Mouse (Mus musculus): ENCODE results near the gene S100a3. TPM values are rescaled to one million over a fixed set of nuclear protein-coding genes. Genes with fewer than 3 reads are reported as not detected.

S100a3 gene
- polyA plus RNA-seq, 1 experiment from 2014 or later = 2.6 TPM

GRCm38 (mm10) chr3:90612061-90612460 lies 51.7 kb downstream of the S100a3 start:
- Histone ChIP-seq H3K4me3 (replicated peaks; ENCODE audit: low read length) (no peak overlapping the region), H3K4me2 (ENCODE audit: low read depth, low read length) (peak overlapping the region; percentile 67), H3K9me3 (replicated peaks; ENCODE audit: control insufficient read depth, low read length) (no peaks in the 10 kb centered on the region), H3K4me1 (ENCODE audit: control insufficient read depth, insufficient read depth, low read length) (peaks cover 20% of the 10 kb centered on the region), H3K36me3 (ENCODE audit: control insufficient read depth, insufficient read depth, low read length) (no peaks in the 10 kb centered on the region), H3K9ac (ENCODE audit: low read length) (no peak overlapping the region), H3K27ac (ENCODE audit: low read length) (peak overlapping the region; percentile 93; the same call in 1 of the 2 replicates), H3K27me3 (ENCODE audit: control insufficient read depth, insufficient read depth, low read length) (no peaks in the 10 kb centered on the region)
- ATAC-seq (ENCODE audit: insufficient read depth, low FRiP score) = no peak
- whole genome bisulfite sequencing = 65% methylated on average over 4 of the region's 4 CpGs

- Histone ChIP-seq H3K4me2 (ENCODE audit: low read depth, low read length) (peak within 1 kb of the TSS; percentile 67), H3K9me3 (replicated peaks; ENCODE audit: control insufficient read depth, low read length) (0 out of 2 replicates have a peak, but pooled peaks cover 3% of the 10 kb centered on the region), H3K4me3 (replicated peaks; ENCODE audit: low read length) (peak within 1 kb of the TSS; percentile 48), H3K27ac (ENCODE audit: low read length) (peak within 1 kb of the TSS; percentile 93), H3K9ac (ENCODE audit: low read length) (peak within 1 kb of the TSS; percentile 70), H3K27me3 (ENCODE audit: control insufficient read depth, insufficient read depth, low read length) (no peaks in the 10 kb centered on the region), H3K36me3 (ENCODE audit: control insufficient read depth, insufficient read depth, low read length) (no peaks in the 10 kb centered on the region), H3K4me1 (ENCODE audit: control insufficient read depth, insufficient read depth, low read length) (peaks cover 20% of the 10 kb centered on the region)
- ATAC-seq (ENCODE audit: insufficient read depth, low FRiP score) = peak; percentile 79
- under 1% methylated on average over 23 of the region's 23 CpGs for WGBS
These were observed 52.4 kb downstream of the S100a3 start, which contains the start of gene S100a6 for GRCm38 (mm10) chr3:90612728-90613291. TSS of gene S100a6 (plus strand) at chr3:90612882.

- Histone ChIP-seq H3K27ac (ENCODE audit: low read length) (peak overlapping the region; percentile 93), H3K9me3 (replicated peaks; ENCODE audit: control insufficient read depth, low read length) (0 out of 2 replicates have a peak, but pooled peaks cover 3% of the 10 kb centered on the region), H3K9ac (ENCODE audit: low read length) (peak overlapping the region; percentile 70), H3K36me3 (ENCODE audit: control insufficient read depth, insufficient read depth, low read length) (no peaks in the 10 kb centered on the region), H3K4me3 (replicated peaks; ENCODE audit: low read length) (peak overlapping the region; percentile 48), H3K4me2 (ENCODE audit: low read depth, low read length) (peak overlapping the region; percentile 67), H3K27me3 (ENCODE audit: control insufficient read depth, insufficient read depth, low read length) (no peaks in the 10 kb centered on the region), H3K4me1 (ENCODE audit: control insufficient read depth, insufficient read depth, low read length) (peaks cover 20% of the 10 kb centered on the region)
- no peak for ATAC-seq (ENCODE audit: insufficient read depth, low FRiP score)
- WGBS = 60% methylated on average over 7 of the region's 7 CpGs
These were observed 53.2 kb downstream of the S100a3 start for GRCm38 (mm10) chr3:90613461-90614147.

GRCm38 (mm10) chr3:90614148-90614530 lies 53.8 kb downstream of the S100a3 start:
- Histone ChIP-seq H3K4me1 (ENCODE audit: control insufficient read depth, insufficient read depth, low read length) (peaks cover 20% of the 10 kb centered on the region), H3K36me3 (ENCODE audit: control insufficient read depth, insufficient read depth, low read length) (no peaks in the 10 kb centered on the region), H3K9me3 (replicated peaks; ENCODE audit: control insufficient read depth, low read length) (0 out of 2 replicates have a peak, but pooled peaks cover 3% of the 10 kb centered on the region), H3K4me3 (replicated peaks; ENCODE audit: low read length) (peak overlapping the region; percentile 48), H3K4me2 (ENCODE audit: low read depth, low read length) (peak overlapping the region; percentile 67), H3K9ac (ENCODE audit: low read length) (peak overlapping the region; percentile 70), H3K27ac (ENCODE audit: low read length) (peak overlapping the region; percentile 93), H3K27me3 (ENCODE audit: control insufficient read depth, insufficient read depth, low read length) (no peaks in the 10 kb centered on the region)
- no peak for ATAC-seq (ENCODE audit: insufficient read depth, low FRiP score)
- 78% methylated on average over 6 of the region's 6 CpGs for WGBS

GRCm38 (mm10) chr3:90614611-90615251 lies 54.4 kb downstream of the S100a3 start:
- 0 out of 2 replicates have a peak, but pooled peaks cover 3% of the 10 kb centered on the region for H3K9me3 ChIP-seq (replicated peaks; ENCODE audit: control insufficient read depth, low read length)
- 56% methylated on average over 11 of the region's 11 CpGs for WGBS
- H3K4me1 ChIP-seq (ENCODE audit: control insufficient read depth, insufficient read depth, low read length) = peaks cover 20% of the 10 kb centered on the region
- H3K9ac ChIP-seq (ENCODE audit: low read length) = peak overlapping the region; percentile 70
- no peaks in the 10 kb centered on the region for H3K36me3 ChIP-seq (ENCODE audit: control insufficient read depth, insufficient read depth, low read length)
- peak overlapping the region; percentile 93 for H3K27ac ChIP-seq (ENCODE audit: low read length)
- H3K4me2 ChIP-seq (ENCODE audit: low read depth, low read length) = peak overlapping the region; percentile 67
- H3K27me3 ChIP-seq (ENCODE audit: control insufficient read depth, insufficient read depth, low read length) = no peaks in the 10 kb centered on the region
- peak overlapping the region; percentile 48 for H3K4me3 ChIP-seq (replicated peaks; ENCODE audit: low read length)
- peak; percentile 65 for ATAC-seq (ENCODE audit: insufficient read depth, low FRiP score)

GRCm38 (mm10) chr3:90615415-90615814 lies 55.0 kb downstream of the S100a3 start:
- H3K4me2 ChIP-seq (ENCODE audit: low read depth, low read length) = peak overlapping the region; percentile 67
- H3K36me3 ChIP-seq (ENCODE audit: control insufficient read depth, insufficient read depth, low read length) = no peaks in the 10 kb centered on the region
- peak; percentile 61 for ATAC-seq (ENCODE audit: insufficient read depth, low FRiP score)
- H3K27me3 ChIP-seq (ENCODE audit: control insufficient read depth, insufficient read depth, low read length) = no peaks in the 10 kb centered on the region
- peak overlapping the region; percentile 48 for H3K4me3 ChIP-seq (replicated peaks; ENCODE audit: low read length)
- H3K9ac ChIP-seq (ENCODE audit: low read length) = peak overlapping the region; percentile 51
- peaks cover 20% of the 10 kb centered on the region for H3K4me1 ChIP-seq (ENCODE audit: control insufficient read depth, insufficient read depth, low read length)
- WGBS = 9% methylated on average over 7 of the region's 7 CpGs
- H3K27ac ChIP-seq (ENCODE audit: low read length) = peak overlapping the region; percentile 93
- H3K9me3 ChIP-seq (replicated peaks; ENCODE audit: control insufficient read depth, low read length) = 0 out of 2 replicates have a peak, but pooled peaks cover 3% of the 10 kb centered on the region

- H3K4me3 ChIP-seq (replicated peaks; ENCODE audit: low read length) = peak overlapping the region; percentile 48
- 40% methylated on average over 1 of the region's 1 CpGs for WGBS
- peak overlapping the region; percentile 46 for H3K27ac ChIP-seq (ENCODE audit: low read length)
- H3K27me3 ChIP-seq (ENCODE audit: control insufficient read depth, insufficient read depth, low read length) = no peaks in the 10 kb centered on the region
- H3K36me3 ChIP-seq (ENCODE audit: control insufficient read depth, insufficient read depth, low read length) = no peaks in the 10 kb centered on the region
- H3K4me1 ChIP-seq (ENCODE audit: control insufficient read depth, insufficient read depth, low read length) = peaks cover 20% of the 10 kb centered on the region
- peak overlapping the region; percentile 51 for H3K9ac ChIP-seq (ENCODE audit: low read length)
- H3K9me3 ChIP-seq (replicated peaks; ENCODE audit: control insufficient read depth, low read length) = 0 out of 2 replicates have a peak, but pooled peaks cover 3% of the 10 kb centered on the region
- no peak for ATAC-seq (ENCODE audit: insufficient read depth, low FRiP score)
- H3K4me2 ChIP-seq (ENCODE audit: low read depth, low read length) = peak overlapping the region; percentile 67
These were observed 55.5 kb downstream of the S100a3 start for GRCm38 (mm10) chr3:90615911-90616310.

GRCm38 (mm10) chr3:90617586-90617985 lies 57.2 kb downstream of the S100a3 start:
- H3K9me3 ChIP-seq (replicated peaks; ENCODE audit: control insufficient read depth, low read length) = 0 out of 2 replicates have a peak, but pooled peaks cover 3% of the 10 kb centered on the region
- no peak overlapping the region for H3K27ac ChIP-seq (ENCODE audit: low read length)
- peaks cover 15% of the 10 kb centered on the region for H3K4me1 ChIP-seq (ENCODE audit: control insufficient read depth, insufficient read depth, low read length)
- WGBS = 0% methylated on average over 1 of the region's 1 CpGs
- no peak overlapping the region for H3K4me3 ChIP-seq (replicated peaks; ENCODE audit: low read length)
- H3K27me3 ChIP-seq (ENCODE audit: control insufficient read depth, insufficient read depth, low read length) = no peaks in the 10 kb centered on the region
- H3K4me2 ChIP-seq (ENCODE audit: low read depth, low read length) = no peak overlapping the region
- H3K9ac ChIP-seq (ENCODE audit: low read length) = no peak overlapping the region
- ATAC-seq (ENCODE audit: insufficient read depth, low FRiP score) = no peak
- no peaks in the 10 kb centered on the region for H3K36me3 ChIP-seq (ENCODE audit: control insufficient read depth, insufficient read depth, low read length)

- 38% methylated on average over 7 of the region's 7 CpGs for WGBS
- Histone ChIP-seq H3K27ac (ENCODE audit: low read length) (no peak overlapping the region), H3K9ac (ENCODE audit: low read length) (no peak overlapping the region), H3K9me3 (replicated peaks; ENCODE audit: control insufficient read depth, low read length) (0 out of 2 replicates have a peak, but pooled peaks cover 3% of the 10 kb centered on the region), H3K4me3 (replicated peaks; ENCODE audit: low read length) (no peak overlapping the region), H3K36me3 (ENCODE audit: control insufficient read depth, insufficient read depth, low read length) (no peaks in the 10 kb centered on the region), H3K4me1 (ENCODE audit: control insufficient read depth, insufficient read depth, low read length) (peaks cover 22% of the 10 kb centered on the region), H3K27me3 (ENCODE audit: control insufficient read depth, insufficient read depth, low read length) (no peaks in the 10 kb centered on the region), H3K4me2 (ENCODE audit: low read depth, low read length) (no peak overlapping the region)
- ATAC-seq (ENCODE audit: insufficient read depth, low FRiP score) = no peak
These were observed 61.2 kb downstream of the S100a3 start for GRCm38 (mm10) chr3:90621552-90621951.
